Mouse (Mus musculus) hindbrain, postnatal 0 days (tissue): ENCODE measurements at regions not wholly inside any gene's neighbourhood (a gene's known extent, or its start where the extent isn't known, plus 50 kb on each side); places are given as distances from the start of the nearest gene placed in this dataset.
A peak's percentile ranks its signal among the peaks of the same experiment; 100 is the strongest.

ENCODE experiments used
- ATAC-seq: fragments of 200-750 bp; cut with Nextera tagmentation; 2 replicates; pipeline ENCODE4 v1.8.0; 2017; ENCODE audit warnings: mild to moderate bottlenecking, moderate TSS enrichment, moderate library complexity
- DNase-seq: peaks from one replicate; pipeline ENCODE4 v3.0.0-alpha.2; 2015; ENCODE audit warnings: low spot score
- H3K27ac ChIP-seq: fragments of 300-500 bp; sonication (generic); 2 replicates; pipeline ENCODE4 v1.5.1; 2014; ENCODE audit warnings: mild to moderate bottlenecking
- H3K27me3 ChIP-seq: fragments of 300-500 bp; sonication (generic); 2 replicates; pipeline ENCODE4 v1.6.1; 2014; ENCODE audit warnings: low read length, mixed read lengths; ENCODE audit not compliant: insufficient read depth
- H3K36me3 ChIP-seq: fragments of 300-500 bp; sonication (generic); 2 replicates; pipeline ENCODE4 v1.6.1; 2014; ENCODE audit warnings: low read length, mixed read lengths; ENCODE audit not compliant: insufficient read depth
- H3K4me1 ChIP-seq: fragments of 300-500 bp; sonication (generic); 2 replicates; pipeline ENCODE4 v1.6.1; 2014; ENCODE audit warnings: antibody characterized with exemption, low read length, mixed read lengths; ENCODE audit not compliant: insufficient read depth
- H3K4me2 ChIP-seq: fragments of 300-500 bp; sonication (generic); 2 replicates; pipeline ENCODE4 v1.6.1; 2014; ENCODE audit warnings: low read depth, mild to moderate bottlenecking, low read length, moderate library complexity, mixed read lengths
- H3K4me3 ChIP-seq: fragments of 300-500 bp; sonication (generic); 2 replicates; pipeline ENCODE4 v1.5.1; 2014; ENCODE audit warnings: low read length
- H3K9ac ChIP-seq: fragments of 300-500 bp; sonication (generic); replicated peaks from 2 replicates; pipeline ENCODE4 v1.6.1; 2014; ENCODE audit warnings: mild to moderate bottlenecking, low read length, moderate library complexity, mixed read lengths
- H3K9me3 ChIP-seq: fragments of 300-500 bp; sonication (generic); 2 replicates; pipeline ENCODE4 v1.6.1; 2016; ENCODE audit warnings: low read length, mixed read lengths
- CTCF ChIP-seq: IDR thresholded peaks from 2 replicates; pipeline ENCODE4 v1.5.1; 2016; ENCODE audit warnings: antibody characterized with exemption, control low read depth, low read depth
- WGBS: fragments of 180-500 bp; shearing (Covaris S2); extraction: QIAGEN DNeasy Blood & Tissue Kit; methylation state at CpG from one replicate; pipeline ENCODE4 v1.1.7; 2014; 5-methylcytosine and 5-hydroxymethylcytosine counted together

GRCm38 (mm10) chr9:47433185-47433584 is 96.8 kb upstream of the Cadm1 start:
- ATAC-seq (no peak), DNase-seq (no peak)
- Histone ChIP-seq H3K27me3 (no peaks in the 10 kb centered on the region), H3K4me1 (no peaks in the 10 kb centered on the region), H3K9me3 (no peaks in the 10 kb centered on the region), H3K27ac (no peak overlapping the region), H3K4me2 (no peak overlapping the region), H3K9ac (no peak overlapping the region), H3K36me3 (no peaks in the 10 kb centered on the region), H3K4me3 (no peak overlapping the region)
- TF ChIP-seq CTCF: no peak
- WGBS: 73% methylated on average over 2 of the region's 2 CpGs

- Histone ChIP-seq H3K4me3 (no peak overlapping the region), H3K4me1 (no peaks in the 10 kb centered on the region), H3K9ac (no peak overlapping the region), H3K27me3 (no peaks in the 10 kb centered on the region), H3K9me3 (no peaks in the 10 kb centered on the region), H3K36me3 (no peaks in the 10 kb centered on the region), H3K4me2 (no peak overlapping the region), H3K27ac (no peak overlapping the region)
- no peak for DNase-seq
- no peak for ATAC-seq
- no peak for TF ChIP-seq CTCF
- 95% methylated on average over 2 of the region's 2 CpGs for WGBS
Observed at GRCm38 (mm10) chr9:47434091-47434490, 95.9 kb upstream of the Cadm1 start.

- 66% methylated on average over 4 of the region's 4 CpGs for WGBS
- Histone ChIP-seq H3K36me3 (no peaks in the 10 kb centered on the region), H3K27me3 (no peaks in the 10 kb centered on the region), H3K27ac (no peak overlapping the region), H3K9me3 (no peaks in the 10 kb centered on the region), H3K4me3 (no peak overlapping the region), H3K4me1 (peaks cover 4% of the 10 kb centered on the region; the same call in 1 of the 2 replicates), H3K4me2 (no peak overlapping the region), H3K9ac (no peak overlapping the region)
- TF ChIP-seq CTCF: no peak
- ATAC-seq: no peak
- no peak for DNase-seq
Observed at GRCm38 (mm10) chr9:47438976-47439375, 91.0 kb upstream of the Cadm1 start.

GRCm38 (mm10) chr9:47439506-47439905 is 90.5 kb upstream of the Cadm1 start:
- Histone ChIP-seq H3K27me3 (no peaks in the 10 kb centered on the region), H3K4me3 (peak overlapping the region; percentile 20), H3K27ac (no peak overlapping the region), H3K36me3 (no peaks in the 10 kb centered on the region), H3K9ac (no peak overlapping the region), H3K4me2 (peak overlapping the region; percentile 50), H3K9me3 (no peaks in the 10 kb centered on the region), H3K4me1 (peaks cover 4% of the 10 kb centered on the region; the same call in 1 of the 2 replicates)
- DNase-seq (peak; percentile 25), ATAC-seq (no peak)
- TF ChIP-seq CTCF: no peak
- WGBS: 24% methylated on average over 11 of the region's 11 CpGs

- Histone ChIP-seq H3K36me3 (no peaks in the 10 kb centered on the region), H3K4me2 (peak overlapping the region; percentile 50), H3K4me3 (peak overlapping the region; percentile 20), H3K27me3 (no peaks in the 10 kb centered on the region), H3K9ac (no peak overlapping the region), H3K27ac (no peak overlapping the region), H3K9me3 (no peaks in the 10 kb centered on the region), H3K4me1 (peaks cover 4% of the 10 kb centered on the region; the same call in 1 of the 2 replicates)
- 18% methylated on average over 6 of the region's 6 CpGs for WGBS
- ATAC-seq (0 out of 2 replicates have a peak, but pooled peaks have one; percentile 53), DNase-seq (peak; percentile 66)
- TF ChIP-seq CTCF: peak; percentile 68
Observed at GRCm38 (mm10) chr9:47440128-47440527, 89.8 kb upstream of the Cadm1 start.

GRCm38 (mm10) chr9:47441155-47441554 is 88.8 kb upstream of the Cadm1 start:
- H3K27me3 ChIP-seq: no peaks in the 10 kb centered on the region
- peaks cover 4% of the 10 kb centered on the region; the same call in 1 of the 2 replicates for H3K4me1 ChIP-seq
- H3K4me2 ChIP-seq: no peak overlapping the region
- H3K27ac ChIP-seq: no peak overlapping the region
- no peak for TF ChIP-seq CTCF
- ATAC-seq: no peak
- H3K36me3 ChIP-seq: no peaks in the 10 kb centered on the region
- no peaks in the 10 kb centered on the region for H3K9me3 ChIP-seq
- no peak overlapping the region for H3K4me3 ChIP-seq
- DNase-seq: no peak
- 84% methylated on average over 8 of the region's 8 CpGs for WGBS
- no peak overlapping the region for H3K9ac ChIP-seq

- no peaks in the 10 kb centered on the region for H3K27me3 ChIP-seq
- H3K4me3 ChIP-seq: no peak overlapping the region
- WGBS: 85% methylated on average over 2 of the region's 2 CpGs
- H3K4me2 ChIP-seq: no peak overlapping the region
- ATAC-seq (no peak), DNase-seq (no peak)
- H3K27ac ChIP-seq: no peak overlapping the region
- H3K4me1 ChIP-seq: peaks cover 4% of the 10 kb centered on the region; the same call in 1 of the 2 replicates
- no peaks in the 10 kb centered on the region for H3K36me3 ChIP-seq
- no peak overlapping the region for H3K9ac ChIP-seq
- no peak for TF ChIP-seq CTCF
- no peaks in the 10 kb centered on the region for H3K9me3 ChIP-seq
Observed at GRCm38 (mm10) chr9:47444168-47444567, 85.8 kb upstream of the Cadm1 start.
